Mouse (Mus musculus) inflammation-experienced regulatory T-cells, adult 6 months (primary cell): ENCODE measurements at regions not wholly inside any gene's neighbourhood (a gene's known extent, or its start where the extent isn't known, plus 50 kb on each side); places are given as distances from the start of the nearest gene placed in this dataset.
"Not testable (repeated sequence)": the region's sequence is repeated elsewhere in the genome, so short reads cannot be mapped to it uniquely, and the experiment has no call there.

ENCODE experiments used
- ATAC-seq: one replicate; pipeline ENCODE4 v1.8.0; 2017

DNA sequence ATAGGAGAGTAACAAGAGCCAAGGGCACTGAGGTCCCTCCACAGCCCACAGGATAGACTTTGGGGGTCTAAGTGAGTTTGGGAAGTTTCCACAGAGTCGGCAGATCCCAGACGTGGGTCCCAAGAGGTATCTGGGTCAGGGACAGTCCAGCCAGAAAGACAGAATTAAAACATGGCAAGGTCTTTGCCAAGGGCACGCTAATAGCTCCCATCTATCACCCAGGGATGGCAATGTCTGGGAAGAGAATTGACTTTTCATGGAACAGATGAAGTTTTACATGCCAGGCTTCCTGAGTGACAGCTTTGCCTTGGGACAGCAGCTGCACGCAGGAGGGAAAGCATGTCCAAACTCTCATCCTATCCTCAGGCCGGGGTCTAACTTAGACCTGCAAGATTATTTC lies 563.5 kb downstream of the Gm10330 start:
- ATAC-seq: not testable (repeated sequence)

DNA sequence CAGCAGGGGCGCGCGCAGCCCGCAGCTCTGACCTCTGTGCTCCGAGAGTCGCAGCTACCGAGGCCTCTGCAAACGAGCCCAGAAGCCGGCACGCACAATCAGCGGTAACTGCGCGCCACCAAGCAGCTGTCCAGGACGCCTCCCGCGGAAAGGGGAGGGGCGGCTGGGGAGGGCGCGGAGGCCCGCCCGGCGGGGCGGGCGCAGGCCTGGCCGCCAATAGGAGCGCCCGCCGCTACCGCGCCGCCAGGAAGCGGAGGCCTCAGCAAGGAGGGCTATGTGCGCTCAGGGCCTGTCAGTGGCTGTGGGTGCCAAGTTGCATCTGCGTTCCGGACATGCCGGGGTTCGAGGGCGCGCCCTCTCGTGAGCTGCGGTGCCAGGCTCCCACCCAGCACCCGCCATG lies 590.5 kb downstream of the Gm10330 start:
- peak; percentile 71 for ATAC-seq

DNA sequence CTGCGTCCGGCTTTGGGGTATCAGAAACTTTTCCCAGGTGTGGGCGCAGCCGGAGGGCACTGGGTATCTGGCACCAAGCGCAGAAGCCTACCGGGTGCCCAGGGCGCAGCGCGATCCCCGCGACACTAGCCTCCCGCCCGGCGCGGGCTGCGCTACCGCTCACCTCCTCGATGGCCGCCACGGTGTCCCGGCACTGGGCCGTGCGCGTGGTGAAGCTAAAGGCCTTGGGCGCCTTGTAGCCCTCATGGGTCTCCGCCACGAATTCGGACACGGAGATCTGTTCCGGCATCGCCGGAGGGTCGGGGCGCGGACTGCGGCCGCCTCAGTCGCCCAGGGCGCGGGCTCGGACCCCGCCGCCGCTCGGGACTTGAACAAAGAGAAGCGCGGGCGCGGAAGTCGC lies 591.0 kb downstream of the Gm10330 start:
- ATAC-seq: not testable (repeated sequence)
